Mouse (Mus musculus): ENCODE results near the gene Map7.

Map7 gene

DNA sequence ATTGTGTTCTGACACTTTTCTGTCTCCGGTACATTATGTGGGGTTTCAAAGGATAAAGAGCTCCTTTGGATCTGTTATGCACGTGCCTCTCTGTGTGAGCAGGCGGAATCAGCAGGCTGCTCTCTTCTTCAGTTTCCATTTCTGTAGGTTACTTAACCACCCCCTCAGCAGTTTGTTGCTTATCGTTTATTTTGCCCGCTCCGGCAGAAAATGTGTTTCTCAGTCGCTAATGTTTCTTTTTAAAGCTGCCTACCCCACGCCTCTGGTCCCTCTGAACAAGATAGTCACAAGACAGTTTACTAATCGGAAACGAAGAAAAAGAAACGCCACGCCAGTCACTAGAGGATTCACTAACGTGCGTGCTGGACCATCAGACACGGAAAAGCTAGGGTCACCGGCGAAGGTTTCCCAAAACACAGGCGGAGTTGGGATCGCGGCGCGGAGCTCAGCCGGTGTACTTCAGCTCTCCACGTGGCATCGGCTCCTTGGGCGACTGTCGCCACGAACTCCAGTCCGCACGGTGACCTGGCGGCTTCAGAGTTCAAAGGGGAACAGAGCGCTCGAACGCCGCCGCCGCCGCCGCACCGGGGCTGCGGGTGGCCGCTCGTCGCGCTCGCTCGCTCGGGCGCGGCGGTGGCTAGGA is at the start of gene Map7:
Gene Map7, plus strand, starts transcription at position 342 of the 643 bp plus-strand sequence.
- DNase-seq (ENCODE audit: low spot score in 2 of 2): peak in 1 of 2 experiments; percentile 60

GRCm38 (mm10) chr10:20101456-20101855 is 46.8 kb upstream of the Map7 start:
- DNase-seq (ENCODE audit: low spot score in 2 of 2): no peak

DNA sequence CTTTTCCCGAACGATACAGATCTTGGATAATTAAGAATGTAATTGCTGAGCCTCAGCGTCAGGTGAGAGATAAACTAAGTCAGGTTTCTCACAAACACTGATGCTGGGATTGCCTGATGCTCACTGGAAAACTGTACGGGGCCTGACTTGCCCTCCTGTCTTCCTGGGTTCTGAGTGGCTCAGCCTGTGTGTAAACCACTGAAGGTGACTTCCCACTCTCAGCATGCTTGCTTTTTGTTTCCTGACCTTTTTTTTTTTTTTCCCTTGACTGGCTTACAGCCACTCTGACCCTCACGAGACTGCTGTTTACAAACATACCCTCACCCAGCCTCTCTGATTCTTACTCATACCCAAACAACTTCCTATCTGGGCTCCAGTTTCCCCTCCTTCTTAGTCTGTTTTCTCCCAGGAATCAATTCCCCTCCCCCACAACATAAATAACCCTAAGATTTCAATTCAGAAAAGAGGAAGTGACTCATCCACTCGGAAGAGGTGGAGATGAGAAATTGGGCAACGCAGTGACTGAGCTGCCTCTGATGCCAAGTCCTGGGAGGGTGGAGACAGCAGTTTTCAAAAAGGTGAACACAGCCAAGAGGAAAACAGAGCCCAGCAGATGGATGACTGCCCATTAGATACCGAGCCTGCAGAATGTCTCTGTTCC is 43.9 kb upstream of the Map7 start:
- DNase-seq (ENCODE audit: low spot score in 2 of 2): peak in 1 of 2 experiments; percentile 47

DNA sequence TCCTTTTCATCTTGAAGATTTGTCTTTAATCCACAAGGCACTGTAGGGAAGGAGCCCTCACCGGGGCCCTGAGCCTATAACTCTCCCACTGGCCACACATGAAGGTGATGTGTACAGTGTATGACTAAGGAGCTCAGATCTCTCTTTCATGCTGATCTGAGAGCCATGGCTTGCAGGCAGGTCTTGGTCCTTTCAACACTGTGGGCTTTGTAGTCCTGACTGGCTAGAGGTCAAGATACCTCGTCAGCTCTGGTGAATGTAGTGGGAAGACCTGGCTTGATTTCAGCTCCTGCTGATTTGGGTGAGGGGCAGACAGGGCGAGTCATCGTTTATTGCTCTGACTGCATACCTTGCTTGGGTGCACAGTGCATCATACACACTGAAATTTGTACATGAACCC is 42.7 kb upstream of the Map7 start:
- DNase-seq (ENCODE audit: low spot score in 2 of 2): no peak

DNA sequence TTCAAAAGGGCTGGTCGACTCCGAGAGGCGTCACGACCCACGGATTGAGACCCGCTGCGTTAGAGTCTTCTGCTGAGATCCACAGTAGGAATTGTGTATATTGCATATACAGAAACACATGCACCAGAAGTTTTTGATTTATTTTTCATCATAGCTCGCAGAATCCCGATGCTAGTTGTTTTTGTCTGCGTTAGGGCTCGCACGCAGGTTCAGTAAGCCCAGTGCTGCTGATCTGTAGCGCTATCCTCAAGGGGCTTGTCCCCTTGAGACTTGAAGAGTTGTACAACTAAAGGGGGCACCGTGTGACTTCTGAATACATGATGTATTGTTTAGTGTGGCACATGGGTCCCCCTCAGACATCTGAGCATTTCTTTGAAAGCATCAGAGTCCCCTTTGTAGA is 41.2 kb upstream of the Map7 start:
- no peak for DNase-seq (ENCODE audit: low spot score in 2 of 2)

DNA sequence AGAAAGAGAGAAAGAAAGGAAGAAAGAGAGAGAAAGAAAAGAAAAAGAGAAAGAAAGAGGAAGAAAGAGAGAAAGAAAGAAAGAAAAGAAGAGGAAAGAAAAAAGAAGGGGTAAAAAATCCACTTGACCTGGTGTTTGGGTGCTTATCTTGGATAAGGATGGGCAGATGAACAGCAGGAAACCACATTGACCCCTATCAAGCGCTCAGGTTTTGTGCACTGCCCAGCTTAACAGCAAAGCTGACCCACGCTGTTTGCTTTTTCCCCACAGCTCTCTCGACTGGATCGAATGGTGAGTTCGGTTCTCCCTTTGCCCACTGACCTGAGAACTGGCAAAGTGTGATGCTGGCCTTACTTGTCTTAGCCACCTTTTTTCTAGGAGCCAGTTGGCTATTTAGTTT is 36.8 kb upstream of the Map7 start:
- no peak for DNase-seq (ENCODE audit: low spot score in 2 of 2)

DNA sequence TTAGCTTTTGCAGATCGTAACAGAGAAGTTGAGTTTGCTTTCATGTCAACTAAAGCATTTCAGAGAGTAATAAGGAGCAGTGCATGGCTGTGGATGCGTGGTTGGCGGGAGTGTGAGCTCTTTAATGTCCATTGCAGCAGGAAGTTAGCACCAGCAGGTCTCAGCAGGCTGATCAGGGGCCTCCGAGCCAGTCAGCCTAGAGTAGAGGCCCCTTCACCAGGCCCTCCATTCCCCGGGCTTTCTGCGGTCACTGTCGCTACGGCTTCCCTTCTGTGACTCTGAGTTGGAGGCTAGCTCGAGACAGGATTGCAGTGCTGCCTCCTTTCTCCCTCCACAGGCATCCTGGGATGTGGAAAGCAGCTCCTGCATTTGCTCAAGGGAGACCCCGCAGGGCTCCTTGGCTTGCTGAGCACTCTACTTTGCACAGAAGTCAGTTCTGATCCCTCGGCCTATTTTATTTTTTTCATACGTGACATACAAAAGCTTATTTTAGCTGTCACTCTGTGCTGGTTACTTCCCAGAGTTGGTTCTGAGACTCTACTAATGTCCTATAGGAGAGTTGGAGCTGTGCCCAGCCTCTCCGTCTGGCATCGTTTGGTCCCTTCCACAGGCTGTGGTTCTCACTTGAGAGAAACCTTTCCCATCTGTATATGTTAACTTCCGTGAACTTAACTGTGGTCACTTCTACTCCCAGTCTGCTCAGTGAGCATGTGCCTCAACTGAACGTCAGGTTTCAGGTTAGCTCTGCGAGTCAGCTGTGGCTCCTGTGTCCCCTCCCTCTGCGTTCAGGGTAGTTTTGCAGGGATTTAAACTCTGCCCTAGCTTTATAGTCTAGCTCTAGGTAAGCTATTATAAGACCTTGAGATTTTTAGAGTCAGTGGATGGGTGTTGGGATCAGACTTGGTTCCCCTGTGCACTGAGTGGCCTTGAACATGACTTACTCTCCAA is 36.0 kb upstream of the Map7 start:
- DNase-seq (ENCODE audit: low spot score in 2 of 2): peak in 1 of 2 experiments; percentile 51

DNA sequence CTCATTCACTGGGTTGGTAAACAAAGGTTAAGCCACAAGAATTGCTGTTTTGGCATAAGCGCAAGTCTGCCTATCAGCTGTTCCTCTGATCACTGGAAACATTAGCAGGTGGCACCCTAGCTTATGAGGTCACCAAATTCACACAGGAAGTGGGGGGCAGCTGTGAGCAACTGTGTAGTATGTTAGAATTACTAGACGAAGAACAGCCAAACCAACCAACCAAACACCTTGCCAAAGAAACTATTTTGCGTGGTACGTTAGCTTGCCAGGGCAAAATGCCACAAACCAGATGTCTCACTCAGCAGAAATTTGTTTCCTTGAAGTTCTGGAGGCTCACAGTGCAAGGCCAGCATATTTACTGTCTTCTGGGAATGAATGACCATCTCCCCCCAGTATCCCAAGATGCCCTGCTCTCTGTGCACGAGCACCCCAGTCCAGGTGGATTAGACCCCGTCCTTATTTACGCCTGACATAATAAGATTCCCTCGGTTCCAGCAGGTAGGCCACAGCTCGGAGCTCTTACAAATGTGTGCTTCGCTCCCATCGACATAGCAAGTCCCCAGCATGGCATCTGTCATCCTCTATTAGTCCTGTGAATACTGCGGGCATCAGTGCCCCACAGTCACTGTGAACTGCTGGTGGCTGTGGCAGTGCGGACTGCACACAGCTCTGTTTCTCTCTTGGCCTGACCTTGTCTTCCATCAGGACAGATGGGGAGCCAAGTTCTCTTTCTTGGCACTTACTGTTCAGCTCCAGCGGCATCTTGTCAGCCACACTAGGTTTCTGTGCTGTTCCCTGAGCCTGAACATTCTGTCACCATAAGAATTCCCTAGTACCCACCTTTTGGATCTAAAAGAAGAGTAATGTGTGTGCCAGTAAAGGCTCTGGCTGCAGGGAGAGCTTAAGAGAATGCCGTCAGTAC is 28.5 kb upstream of the Map7 start:
- DNase-seq (ENCODE audit: low spot score in 2 of 2): no peak

DNA sequence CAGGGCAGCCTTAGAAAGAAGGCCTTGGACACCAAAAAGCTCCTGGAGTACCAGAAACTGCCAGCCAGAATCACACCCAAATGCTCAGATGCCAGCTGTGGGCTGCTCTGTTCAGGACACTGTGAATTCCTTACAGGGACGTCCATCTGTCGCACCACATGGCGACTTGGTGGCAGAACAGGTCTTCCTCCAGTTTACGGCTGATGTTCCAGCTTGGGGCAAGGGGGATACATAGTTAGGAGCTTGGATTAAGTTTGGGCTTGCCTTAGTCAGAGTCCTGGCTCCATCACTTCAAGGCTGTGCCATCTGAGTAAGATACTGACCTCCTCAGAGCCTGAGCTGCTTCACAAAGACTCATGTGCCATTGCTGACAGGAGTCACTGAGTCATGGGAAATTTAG is 26.3 kb upstream of the Map7 start:
- DNase-seq (ENCODE audit: low spot score in 2 of 2): no peak

- peak in 1 of 2 experiments; percentile 28 for DNase-seq (ENCODE audit: low spot score in 2 of 2)
These were observed 24.9 kb upstream of the Map7 start for GRCm38 (mm10) chr10:20123401-20123800.

DNA sequence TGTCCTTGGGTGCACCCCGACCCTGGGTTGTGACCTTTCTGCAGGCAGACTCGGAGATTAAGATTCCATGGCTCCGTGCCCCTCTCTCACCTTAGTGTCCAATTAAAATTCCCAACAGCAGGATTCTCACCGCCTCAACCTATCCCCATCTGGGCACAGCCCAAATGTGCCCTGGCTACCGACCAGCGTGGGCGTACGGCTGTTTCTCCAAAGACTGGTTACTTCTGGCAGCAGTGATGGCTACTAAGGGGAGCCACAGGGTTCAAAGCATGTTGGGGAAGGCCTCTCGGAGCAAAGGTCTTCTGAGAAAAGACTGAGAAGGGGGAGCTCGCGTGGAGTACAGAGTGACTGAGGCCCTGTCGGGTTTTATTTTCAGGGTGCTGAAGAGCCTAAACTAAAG is 23.7 kb upstream of the Map7 start:
- DNase-seq (ENCODE audit: low spot score in 2 of 2): no peak

DNA sequence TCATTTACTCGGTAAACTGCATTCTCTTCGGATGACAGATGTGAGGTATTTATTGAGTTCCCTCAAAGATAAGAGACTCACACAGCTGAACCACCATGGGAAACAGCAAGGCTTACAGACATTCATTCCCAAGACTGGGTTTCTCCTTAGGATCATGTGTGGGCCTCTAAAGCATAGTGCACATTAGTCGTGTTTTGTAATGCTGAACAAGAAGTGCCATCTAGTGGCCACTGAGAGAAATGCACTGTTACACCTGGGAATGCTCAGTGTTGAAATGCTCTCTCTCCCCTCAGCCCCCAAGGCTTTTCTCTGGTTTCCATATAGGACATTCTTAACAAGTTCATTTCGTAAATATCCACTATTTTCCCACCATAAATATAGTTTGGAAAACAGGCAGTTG is 23.0 kb upstream of the Map7 start:
- DNase-seq (ENCODE audit: low spot score in 2 of 2): peak in 1 of 2 experiments; percentile 73

DNA sequence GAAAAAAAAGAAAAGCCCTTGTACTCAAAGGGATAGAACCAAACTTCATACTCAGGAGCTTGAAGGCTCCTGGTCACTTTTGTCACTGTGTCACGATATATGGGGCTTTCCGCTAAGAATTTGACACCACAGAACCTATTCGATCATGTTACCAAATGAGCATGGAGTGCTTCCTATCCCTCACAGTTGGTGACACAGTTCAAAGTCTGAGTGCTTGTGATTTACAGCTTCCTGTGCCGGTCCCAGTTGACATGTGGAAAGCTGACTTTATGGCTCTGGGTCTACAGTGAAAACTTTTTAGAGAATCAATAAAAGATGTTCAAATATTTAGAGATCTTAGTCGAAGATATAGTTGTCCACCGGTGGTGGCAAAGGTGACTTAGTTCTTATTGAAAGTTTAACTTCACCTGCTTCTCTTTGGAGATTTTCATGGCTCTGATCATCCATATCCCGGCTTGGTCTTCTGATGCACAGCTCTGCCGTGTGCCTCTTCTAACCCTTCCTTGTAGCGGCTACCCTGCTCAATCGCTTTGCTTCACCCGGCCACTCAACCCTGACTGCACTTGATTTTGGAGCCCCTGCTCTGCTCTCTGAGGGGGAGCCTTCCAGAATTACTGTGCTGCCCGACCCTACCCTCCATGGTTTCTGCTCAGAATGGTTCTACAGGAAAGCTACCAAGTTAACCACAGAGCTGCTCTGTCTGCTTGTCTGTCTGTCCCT is 15.2 kb upstream of the Map7 start:
- DNase-seq (ENCODE audit: low spot score in 2 of 2): no peak

DNA sequence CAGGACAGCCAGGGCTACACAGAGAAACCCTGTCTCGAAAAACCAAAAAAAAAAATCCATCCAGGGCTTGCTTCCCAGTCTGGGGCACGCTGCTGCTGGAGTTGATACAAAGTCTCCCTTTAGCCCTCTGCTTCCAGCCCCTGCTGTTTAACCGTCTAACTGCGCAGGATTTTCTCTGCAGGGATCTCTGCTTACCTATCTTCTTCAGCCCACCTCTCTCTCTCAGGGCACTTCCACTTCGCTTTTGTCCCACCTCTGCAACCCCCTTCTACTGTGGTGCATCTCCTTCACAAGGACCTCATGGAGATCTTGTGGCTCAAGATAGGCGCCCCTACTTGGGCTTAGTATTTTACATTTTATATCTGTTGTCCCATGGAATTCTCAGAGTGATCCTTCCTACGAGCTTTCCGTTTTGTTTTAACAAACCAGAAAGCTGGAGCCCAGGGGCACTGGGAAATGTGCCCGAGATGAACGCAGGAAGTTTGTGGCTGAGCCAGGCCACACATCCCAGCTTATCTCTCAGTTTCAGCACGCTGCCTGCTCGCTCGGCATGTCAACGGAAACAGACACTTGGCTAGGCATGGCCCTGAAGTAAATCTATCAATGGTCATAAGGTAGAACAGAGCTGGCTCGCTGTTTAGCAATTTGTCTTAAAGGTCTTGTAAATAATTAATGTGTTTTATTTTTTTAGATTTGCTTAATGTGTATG is 12.8 kb upstream of the Map7 start:
- DNase-seq (ENCODE audit: low spot score in 2 of 2): no peak

GRCm38 (mm10) chr10:20136505-20136904 is 11.8 kb upstream of the Map7 start:
- DNase-seq (ENCODE audit: low spot score in 2 of 2): no peak

- no peak for DNase-seq (ENCODE audit: low spot score in 2 of 2)
These were observed 6.9 kb upstream of the Map7 start for GRCm38 (mm10) chr10:20141376-20141775.

- peak in 1 of 2 experiments; percentile 44 for DNase-seq (ENCODE audit: low spot score in 2 of 2)
These were observed 476 bp downstream of the Map7 start for GRCm38 (mm10) chr10:20148773-20149120.

- DNase-seq (ENCODE audit: low spot score in 2 of 2): peak in 1 of 2 experiments; percentile 81
These were observed 1.0 kb downstream of the Map7 start for GRCm38 (mm10) chr10:20149121-20149834.

DNA sequence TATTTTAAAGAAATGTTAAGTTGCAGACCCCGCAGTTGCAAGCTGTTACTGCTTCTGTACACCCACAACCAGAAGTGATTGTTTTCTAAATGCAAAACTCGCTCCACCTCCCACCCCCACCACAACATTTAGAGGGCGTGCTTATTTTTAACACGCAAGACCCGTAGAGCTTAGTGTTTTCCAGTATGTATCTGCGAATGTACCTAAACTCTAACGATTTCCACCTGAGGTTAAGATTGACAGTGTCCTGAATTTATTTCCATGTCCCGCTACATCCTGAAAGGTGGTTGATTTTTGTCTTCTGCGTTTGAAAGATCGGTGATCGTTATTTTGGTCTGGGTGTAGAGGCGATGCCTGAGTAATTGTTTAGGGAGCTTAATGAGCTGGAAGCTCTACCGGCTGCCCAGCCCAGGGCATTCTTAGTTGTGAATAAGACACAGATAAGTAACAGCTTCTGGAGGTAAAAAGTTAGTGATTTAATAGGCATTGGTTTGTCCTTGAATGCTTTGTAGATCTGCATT is 1.6 kb downstream of the Map7 start:
- no peak for DNase-seq (ENCODE audit: low spot score in 2 of 2)

Measured in left cerebral cortex, adult 9 months (tissue).